ENCODE assay signal across 8 mouse cellular contexts in the genomic region with DNA sequence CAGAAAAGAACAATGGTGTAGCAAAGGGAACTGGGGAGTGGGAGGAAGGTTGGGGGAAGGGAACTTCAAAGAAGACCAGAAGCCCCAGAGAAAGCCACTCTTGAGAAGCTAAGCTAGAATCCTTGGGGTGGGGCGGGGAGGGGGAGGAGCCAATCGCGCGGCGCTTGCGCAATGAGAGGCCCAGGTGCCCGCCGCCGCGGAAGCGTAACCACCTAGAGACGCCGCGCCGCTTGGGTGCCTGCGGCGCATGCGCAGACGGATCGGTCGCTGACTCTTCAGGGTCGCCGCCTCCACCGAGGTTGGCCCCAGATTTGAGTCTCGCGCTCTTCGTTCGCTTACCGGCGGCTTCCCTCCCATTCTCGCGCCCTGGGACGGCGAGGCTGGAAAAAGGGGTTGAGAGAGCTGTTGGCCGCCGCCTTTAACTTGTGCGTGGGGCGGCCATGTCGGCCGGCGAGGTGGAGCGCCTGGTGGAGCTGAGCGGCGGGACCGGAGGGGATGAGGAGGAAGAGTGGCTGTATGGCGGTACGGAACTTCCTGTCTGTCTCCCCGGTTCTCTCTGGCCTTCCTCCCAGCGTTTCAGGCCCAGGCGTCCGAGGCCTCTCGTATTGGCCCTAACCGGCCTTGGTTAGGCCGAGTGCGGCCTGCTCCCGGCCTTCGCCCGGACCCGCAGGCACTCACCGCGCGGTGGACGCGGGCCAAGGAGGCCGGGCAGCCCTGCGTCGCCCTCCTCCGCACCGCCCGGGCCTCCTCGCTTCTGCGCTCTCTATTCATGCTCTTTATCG. TPM values are rescaled to one million over a fixed set of nuclear protein-coding genes. Genes with fewer than 3 reads are reported as not detected.
A peak's percentile ranks its signal among the peaks of the same experiment; 100 is the strongest.
DNase-seq lines count a peak whose midpoint lies in the region; ATAC-seq and TF ChIP-seq lines count a peak whose summit lies in the region.

Fip1l1 (plus strand) TSS at position 210 of the 782 bp plus-strand sequence.

- peak; percentile 47 for TF ChIP-seq POLR2A in ES-Bruce4 (IDR thresholded peaks at IDR 0.05; ENCODE audit: insufficient read depth, low read length)

- peaks cover 7% of the 10 kb centered on the region for H3K36me3 ChIP-seq in ES-Bruce4 (ENCODE audit: control insufficient read depth, insufficient read depth, low read length, poor library complexity, severe bottlenecking)
- H3K36me3 ChIP-seq in forebrain, embryonic 14.5 days (ENCODE audit: control insufficient read depth, insufficient read depth, low read length), result peaks cover 2% of the 10 kb centered on the region
- H3K36me3 ChIP-seq in neural tube, embryonic 15.5 days, result no peaks in the 10 kb centered on the region

- peak within 1 kb of the TSS; percentile 76 for H3K4me2 ChIP-seq in forebrain, embryonic 14.5 days (ENCODE audit: low read length)
- peak within 1 kb of the TSS; percentile 58 for H3K4me2 ChIP-seq in neural tube, embryonic 15.5 days

- H3K27me3 ChIP-seq in ES-Bruce4 (ENCODE audit: control insufficient read depth, insufficient read depth, low read length, poor library complexity, severe bottlenecking), result no peaks in the 10 kb centered on the region
- no peaks in the 10 kb centered on the region for H3K27me3 ChIP-seq in forebrain, embryonic 14.5 days (replicated peaks; ENCODE audit: control insufficient read depth, insufficient read depth, low read length)
- H3K27me3 ChIP-seq in neural tube, embryonic 15.5 days (replicated peaks), result no peaks in the 10 kb centered on the region

- H3K9ac ChIP-seq in ES-Bruce4 (ENCODE audit: low read depth, poor library complexity, severe bottlenecking), result peak within 1 kb of the TSS; percentile 93
- peak within 1 kb of the TSS; percentile 92 for H3K9ac ChIP-seq in forebrain, embryonic 14.5 days (ENCODE audit: low read length)
- H3K9ac ChIP-seq in neural tube, embryonic 15.5 days (replicated peaks), result peak within 1 kb of the TSS; percentile 94

- peak; percentile 98 for DNase-seq in forebrain, embryonic 14.5 days (ENCODE audit: low spot score)
- DNase-seq in heart, postnatal 14 days, result peak; percentile 93 to 94
- peak; percentile 91 for DNase-seq in layer of hippocampus, adult 11-12 months (ENCODE audit: low spot score)
- DNase-seq in lung, adult 18-20 months, result peak; percentile 88 to 89
- DNase-seq in testis, postnatal 14 days (ENCODE audit: low spot score), result peak; percentile 94

- TF ChIP-seq EP300 in ES-Bruce4 (IDR thresholded peaks at IDR 0.05; ENCODE audit: insufficient read depth, low read depth, low read length), result no peak

- no peaks in the 10 kb centered on the region for H3K4me1 ChIP-seq in ES-Bruce4 (ENCODE audit: control insufficient read depth, insufficient read depth, low read length)
- peaks cover 17% of the 10 kb centered on the region for H3K4me1 ChIP-seq in forebrain, embryonic 14.5 days (ENCODE audit: control insufficient read depth, insufficient read depth, low read length)
- peaks cover 35% of the 10 kb centered on the region for H3K4me1 ChIP-seq in neural tube, embryonic 15.5 days

- ATAC-seq in cerebellum, adult (ENCODE audit: insufficient number of reproducible peaks, low FRiP score, low TSS enrichment), result peak; percentile 85
- ATAC-seq in forebrain, embryonic 14.5 days, result peak; percentile 93
- ATAC-seq in neural tube, embryonic 15.5 days (ENCODE audit: low FRiP score), result peak; percentile 93

- peak within 1 kb of the TSS; percentile 93 for H3K4me3 ChIP-seq in ES-Bruce4 (ENCODE audit: low read depth, low read length)
- peak within 1 kb of the TSS; percentile 90 for H3K4me3 ChIP-seq in forebrain, embryonic 14.5 days (ENCODE audit: low read depth, low read length)
- H3K4me3 ChIP-seq in neural tube, embryonic 15.5 days (replicated peaks), result peak within 1 kb of the TSS; percentile 97

- under 1% methylated on average over 72 of the region's 73 CpGs for WGBS in forebrain, embryonic 14.5 days
- under 1% methylated on average over 72 of the region's 73 CpGs for WGBS in neural tube, embryonic 15.5 days

- peak within 1 kb of the TSS; percentile 62 for H3K27ac ChIP-seq in ES-Bruce4 (ENCODE audit: insufficient read depth, low read length)
- H3K27ac ChIP-seq in forebrain, embryonic 14.5 days (ENCODE audit: low read depth, low read length), result peak within 1 kb of the TSS; percentile 89
- H3K27ac ChIP-seq in neural tube, embryonic 15.5 days (replicated peaks), result peak within 1 kb of the TSS; percentile 95

- intact Hi-C loops in heart, postnatal 14 days (cut with DNase I), result loop anchor here (5.0 kb wide), 1 partner anchor 622 kb away; no protein-coding TSS in a partner anchor

- no peak for TF ChIP-seq CTCF in ES-Bruce4 (IDR thresholded peaks at IDR 0.05; ENCODE audit: low read depth, low read length)

- H3K9me3 ChIP-seq in ES-Bruce4 (replicated peaks; ENCODE audit: control insufficient read depth, insufficient read depth, low read length, poor library complexity, severe bottlenecking), result no peaks in the 10 kb centered on the region
- no peaks in the 10 kb centered on the region for H3K9me3 ChIP-seq in forebrain, embryonic 14.5 days (replicated peaks; ENCODE audit: control insufficient read depth, low read length)
- H3K9me3 ChIP-seq in neural tube, embryonic 15.5 days (replicated peaks), result no peaks in the 10 kb centered on the region

RNA-seq across cellular contexts. Expression of gene Fip1l1, which starts in this region (rescaled TPM):
- 177 and 180 TPM in 2 replicates for polyA plus RNA-seq in ES-Bruce4 (2011; ENCODE audit: insufficient read depth, insufficient read length, low read depth, missing spikeins)
- polyA plus RNA-seq in forebrain, embryonic 14.5 days (2014; fragmentation: Nextera tagmentation; extraction: Ambion mirVana), result 55.2 and 70.1 TPM in 2 replicates
- total RNA-seq in heart, postnatal 14 days (2021), result 10 to 100 TPM; 30.2 to 33.5 TPM
- polyA plus RNA-seq in neural tube, embryonic 15.5 days (2015; fragmentation: Nextera tagmentation; extraction: Ambion mirVana), result 66.6 and 77.3 TPM in 2 replicates

Comparison
In these comparisons a context has a peak if more than half of its experiments do, and no peak if none do; other contexts are left out.
1. Peak in every context shown above with its lines: DNase-seq, ATAC-seq, H3K4me3 ChIP-seq and H3K27ac ChIP-seq.